Mouse (Mus musculus) gastrocnemius, postnatal 4 days (tissue): ENCODE measurements around the gene Gm3020. TPM values are rescaled to one million over a fixed set of nuclear protein-coding genes. Genes with fewer than 3 reads are reported as not detected.
"Not testable (repeated sequence)": the region's sequence is repeated elsewhere in the genome, so short reads cannot be mapped to it uniquely, and the experiment has no call there.

ENCODE experiments used
- DNase-seq, 2 experiments: peaks; one replicate each; pipeline ENCODE4 v3.0.0; 2021 to 2022; ENCODE audit warnings: low spot score in 2 of 2, mixed read lengths in 2 of 2
- long read RNA-seq, 2 experiments: library from polyadenylated mRNA; stranded (forward); transcript quantifications; one replicate each; pipeline ENCODE4 v2.0.0; 2021
- total RNA-seq, 2 experiments: library from RNA; stranded (reverse); gene quantifications; 2 replicates each; pipeline ENCODE4 v1.2.3; 2021

The Gm3020 gene
- 1 to 10 TPM; 1.2 to 1.4 TPM for total RNA-seq
- long read RNA-seq, experiment 1 = 0 reads
- long read RNA-seq, experiment 2 = 0 reads

DNA sequence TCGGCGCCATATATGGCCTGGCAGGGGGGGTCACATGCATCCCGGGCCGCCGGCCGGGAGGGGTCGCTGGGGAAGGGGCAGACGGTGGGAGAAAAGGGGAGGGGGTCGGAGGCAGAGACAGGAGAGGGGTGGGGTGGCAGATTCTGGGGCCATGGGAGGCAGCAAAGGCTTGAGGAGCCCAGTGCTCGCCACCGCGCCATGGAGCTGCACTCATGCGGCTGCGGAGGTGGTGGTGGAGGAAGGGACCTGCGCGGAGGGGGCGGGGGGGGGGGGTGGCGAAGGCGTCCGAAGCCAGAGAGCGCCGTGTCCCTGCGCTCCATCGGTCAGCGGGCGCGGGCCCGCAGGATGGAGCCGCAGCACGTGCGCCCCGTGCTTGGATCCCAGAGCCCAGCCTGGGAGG lies at the start of gene Gm3020:
Gene Gm3020 (plus strand): TSS at position 301 of the 400 bp plus-strand sequence.
- DNase-seq = not testable (repeated sequence)

DNA sequence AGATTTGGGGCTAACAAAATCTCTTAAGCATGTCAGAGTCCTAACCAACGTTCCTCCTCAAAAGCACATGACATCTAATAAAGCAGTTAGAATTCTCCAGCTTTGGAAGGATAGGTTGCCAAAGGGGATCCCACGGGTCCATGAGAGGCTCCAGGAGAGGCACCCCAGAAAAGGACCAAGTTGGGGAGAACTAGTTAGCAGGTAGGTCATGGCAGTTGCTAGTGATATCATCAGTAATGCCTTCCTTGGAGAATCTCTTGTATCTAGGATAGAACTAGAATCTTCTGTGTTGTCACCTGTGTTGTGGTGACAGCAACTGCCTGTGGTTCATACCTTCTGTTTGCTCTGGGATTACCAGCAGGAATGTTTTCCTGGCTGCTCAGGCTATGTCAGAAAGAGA lies 17.6 kb upstream of the Gm3020 start, which contains the start of gene Gm3012:
Gene Gm3012 (plus strand): TSS at position 301 of the 400 bp plus-strand sequence.
- DNase-seq = not testable (repeated sequence)

DNA sequence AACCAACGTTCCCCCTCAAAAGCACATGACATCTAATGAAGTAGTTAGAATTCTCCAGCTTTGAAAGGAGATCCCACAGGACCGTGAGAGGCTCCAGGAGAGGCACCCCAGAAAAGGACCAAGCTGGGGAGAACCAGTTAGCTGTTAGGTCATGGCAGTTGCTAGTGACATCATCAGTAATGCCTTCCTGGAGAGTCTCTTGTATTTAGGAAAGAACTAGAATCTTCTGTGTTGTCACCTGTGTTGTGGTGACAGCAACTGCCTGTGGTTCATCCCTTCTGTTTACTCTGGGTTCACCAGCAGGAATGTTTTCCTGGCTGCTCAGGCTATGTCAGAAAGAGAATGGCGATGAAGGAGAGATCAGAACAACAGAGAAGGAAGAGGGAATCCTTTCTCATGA lies 36.7 kb downstream of the Gm3020 start, which contains the start of gene Gm3043:
Gene Gm3043 (plus strand): TSS at position 301 of the 400 bp plus-strand sequence.
- not testable (repeated sequence) for DNase-seq

Other genes with a start within 250 kb of the Gm3020 start
- 1 to 10 TPM; 1.2 to 1.4 TPM for gene Gm10409, start 239.4 kb upstream of the Gm3020 start, total RNA-seq
- not detected for gene Gm3005, start 223.9 kb upstream of the Gm3020 start, total RNA-seq
- gene Gm10408, start 202.7 kb upstream of the Gm3020 start, total RNA-seq = not detected
- not detected for gene Gm3012, start 17.5 kb upstream of the Gm3020 start, total RNA-seq
- gene Gm3043, start 36.8 kb downstream of the Gm3020 start, total RNA-seq = not detected
- under 1 TPM in 1 of 2 experiments, not detected in 1; 0.44 TPM for gene Gm3002, start 158.0 kb downstream of the Gm3020 start, total RNA-seq
- gene Gm3033, start 194.2 kb downstream of the Gm3020 start, total RNA-seq = not detected
- gene Gm2916, start 232.1 kb downstream of the Gm3020 start, total RNA-seq = not detected